Mouse (Mus musculus): ENCODE measurements at regions not wholly inside any gene's neighbourhood (a gene's known extent, or its start where the extent isn't known, plus 50 kb on each side); places are given as distances from the start of the nearest gene placed in this dataset.

- TF ChIP-seq CTCF (IDR thresholded peaks at IDR 0.05; ENCODE audit: insufficient read depth, low read length) (no peak), POLR2A (IDR thresholded peaks at IDR 0.05; ENCODE audit: borderline replicate concordance, extremely low read depth, low read depth, low read length) (no peak)
These were observed 568.8 kb downstream of the Ptprc start for GRCm38 (mm10) chr1:137606716-137607115.

All from lung, adult 2 months (tissue).